Mouse (Mus musculus) embryonic facial prominence, embryonic 12.5 days (tissue): ENCODE measurements around the gene Dpf2. TPM values are rescaled to one million over a fixed set of nuclear protein-coding genes. Genes with fewer than 3 reads are reported as not detected.
A peak's percentile ranks its signal among the peaks of the same experiment; 100 is the strongest.

Experiments used
- ATAC-seq: fragments of 200-750 bp; cut with Nextera tagmentation; 2 replicates; pipeline ENCODE4 v1.8.0; 2017; ENCODE audit not compliant: insufficient number of reproducible peaks, insufficient read depth, low FRiP score, low TSS enrichment
- H3K27ac ChIP-seq: fragments of 300-500 bp; sonication (generic); 2 replicates; pipeline ENCODE4 v1.5.1; 2016; ENCODE audit warnings: mild to moderate bottlenecking
- H3K27me3 ChIP-seq: fragments of 300-500 bp; sonication (generic); 2 replicates; pipeline ENCODE4 v1.6.1; 2016; ENCODE audit warnings: mild to moderate bottlenecking, moderate library complexity
- H3K36me3 ChIP-seq: fragments of 300-500 bp; sonication (generic); 2 replicates; pipeline ENCODE4 v1.6.1; 2016; ENCODE audit warnings: mild to moderate bottlenecking
- H3K4me1 ChIP-seq: fragments of 300-500 bp; sonication (generic); 2 replicates; pipeline ENCODE4 v1.6.1; 2016
- H3K4me2 ChIP-seq: fragments of 300-500 bp; sonication (generic); replicated peaks from 2 replicates; pipeline ENCODE4 v1.6.1; 2016; ENCODE audit warnings: mild to moderate bottlenecking, moderate library complexity
- H3K4me3 ChIP-seq: fragments of 300-500 bp; sonication (generic); 2 replicates; pipeline ENCODE4 v1.5.1; 2016; ENCODE audit warnings: mild to moderate bottlenecking
- H3K9ac ChIP-seq: fragments of 300-500 bp; sonication (generic); 2 replicates; pipeline ENCODE4 v1.6.1; 2016; ENCODE audit warnings: mild to moderate bottlenecking, moderate library complexity
- H3K9me3 ChIP-seq: fragments of 300-500 bp; sonication (generic); 2 replicates; pipeline ENCODE4 v1.6.1; 2016; ENCODE audit warnings: mild to moderate bottlenecking, moderate library complexity
- WGBS: fragments of 180-500 bp; shearing (Covaris S2); methylation state at CpG from one replicate; pipeline ENCODE4 v1.1.7; 2016; 5-methylcytosine and 5-hydroxymethylcytosine counted together
- polyA plus RNA-seq: library from polyadenylated mRNA; unstranded; fragments of >200 nt; fragmentation: Nextera tagmentation; extraction: Ambion mirVana; gene quantifications from 2 replicates; pipeline ENCODE4 v1.2.1, GENCODE M21; 2016

Gene Dpf2
- polyA plus RNA-seq, 1 experiment from 2014 or later, result 192 TPM

GRCm38 (mm10) chr19:5852035-5852722, 60.6 kb downstream of the Dpf2 start:
- 85% methylated on average over 12 of the region's 12 CpGs for WGBS
- Histone ChIP-seq H3K4me3 (no peak overlapping the region), H3K36me3 (peaks cover 34% of the 10 kb centered on the region), H3K27me3 (no peaks in the 10 kb centered on the region), H3K9me3 (no peaks in the 10 kb centered on the region), H3K9ac (peak overlapping the region; percentile 26), H3K4me1 (peaks cover 33% of the 10 kb centered on the region), H3K27ac (no peak overlapping the region), H3K4me2 (no peak overlapping the region)
- ATAC-seq, result no peak

- Histone ChIP-seq H3K9ac (peak overlapping the region; percentile 26), H3K36me3 (peaks cover 29% of the 10 kb centered on the region), H3K27ac (no peak overlapping the region), H3K9me3 (no peaks in the 10 kb centered on the region), H3K27me3 (no peaks in the 10 kb centered on the region), H3K4me1 (peaks cover 39% of the 10 kb centered on the region), H3K4me3 (no peak overlapping the region), H3K4me2 (no peak overlapping the region)
- WGBS, result 77% methylated on average over 5 of the region's 5 CpGs
- no peak for ATAC-seq
Observed at GRCm38 (mm10) chr19:5851481-5851971, 61.3 kb downstream of the Dpf2 start.

GRCm38 (mm10) chr19:5850860-5851259, 62.0 kb downstream of the Dpf2 start:
- Histone ChIP-seq H3K4me1 (peaks cover 45% of the 10 kb centered on the region), H3K4me3 (no peak overlapping the region), H3K27ac (no peak overlapping the region), H3K4me2 (no peak overlapping the region), H3K9me3 (no peaks in the 10 kb centered on the region), H3K9ac (no peak overlapping the region), H3K36me3 (peaks cover 26% of the 10 kb centered on the region), H3K27me3 (no peaks in the 10 kb centered on the region)
- no peak for ATAC-seq
- WGBS, result 86% methylated on average over 3 of the region's 3 CpGs

GRCm38 (mm10) chr19:5849843-5850527, 62.8 kb downstream of the Dpf2 start:
- peaks cover 21% of the 10 kb centered on the region for H3K36me3 ChIP-seq
- H3K9ac ChIP-seq, result peak overlapping the region; percentile 21; the same call in 1 of the 2 replicates
- peak overlapping the region; percentile 95; the same call in 1 of the 2 replicates for H3K27ac ChIP-seq
- 30% methylated on average over 11 of the region's 11 CpGs for WGBS
- H3K27me3 ChIP-seq, result no peaks in the 10 kb centered on the region
- peaks cover 48% of the 10 kb centered on the region for H3K4me1 ChIP-seq
- H3K4me2 ChIP-seq, result no peak overlapping the region; the same call in 1 of the 2 replicates
- H3K4me3 ChIP-seq, result no peak overlapping the region
- peak; percentile 26; the same call in 1 of the 2 replicates for ATAC-seq
- H3K9me3 ChIP-seq, result no peaks in the 10 kb centered on the region

- H3K4me2 ChIP-seq, result peak overlapping the region; percentile 21
- H3K27me3 ChIP-seq, result no peaks in the 10 kb centered on the region
- H3K4me1 ChIP-seq, result peaks cover 57% of the 10 kb centered on the region
- ATAC-seq, result no peak
- 23% methylated on average over 13 of the region's 13 CpGs for WGBS
- no peaks in the 10 kb centered on the region for H3K9me3 ChIP-seq
- peak overlapping the region; percentile 95 for H3K27ac ChIP-seq
- H3K9ac ChIP-seq, result no peak overlapping the region; the same call in 1 of the 2 replicates
- H3K36me3 ChIP-seq, result peaks cover 20% of the 10 kb centered on the region
- 0 out of 2 replicates have a peak overlapping the region, but pooled peaks have one; percentile 1 for H3K4me3 ChIP-seq
Observed at GRCm38 (mm10) chr19:5848826-5849672, 63.8 kb downstream of the Dpf2 start.

- H3K27ac ChIP-seq, result peak overlapping the region; percentile 95
- no peak for ATAC-seq
- H3K4me2 ChIP-seq, result peak overlapping the region; percentile 21
- peaks cover 20% of the 10 kb centered on the region for H3K36me3 ChIP-seq
- H3K4me1 ChIP-seq, result peaks cover 64% of the 10 kb centered on the region
- no peaks in the 10 kb centered on the region for H3K27me3 ChIP-seq
- H3K4me3 ChIP-seq, result no peak overlapping the region
- 39% methylated on average over 14 of the region's 14 CpGs for WGBS
- H3K9ac ChIP-seq, result peak overlapping the region; percentile 39; the same call in 1 of the 2 replicates
- no peaks in the 10 kb centered on the region for H3K9me3 ChIP-seq
Observed at GRCm38 (mm10) chr19:5848032-5848825, 64.6 kb downstream of the Dpf2 start.

GRCm38 (mm10) chr19:5847306-5847796, 65.5 kb downstream of the Dpf2 start:
- peak overlapping the region; percentile 39; the same call in 1 of the 2 replicates for H3K9ac ChIP-seq
- no peak for ATAC-seq
- no peaks in the 10 kb centered on the region for H3K27me3 ChIP-seq
- peak overlapping the region; percentile 95 for H3K27ac ChIP-seq
- H3K36me3 ChIP-seq, result peaks cover 11% of the 10 kb centered on the region
- H3K4me2 ChIP-seq, result peak overlapping the region; percentile 53
- 32% methylated on average over 4 of the region's 4 CpGs for WGBS
- no peak overlapping the region for H3K4me3 ChIP-seq
- H3K9me3 ChIP-seq, result no peaks in the 10 kb centered on the region
- peaks cover 64% of the 10 kb centered on the region for H3K4me1 ChIP-seq

GRCm38 (mm10) chr19:5846557-5847305, 66.1 kb downstream of the Dpf2 start:
- no peaks in the 10 kb centered on the region for H3K9me3 ChIP-seq
- H3K4me2 ChIP-seq, result peak overlapping the region; percentile 53
- WGBS, result 5% methylated on average over 16 of the region's 16 CpGs
- H3K27me3 ChIP-seq, result no peaks in the 10 kb centered on the region
- peaks cover 66% of the 10 kb centered on the region for H3K4me1 ChIP-seq
- H3K36me3 ChIP-seq, result peaks cover 5% of the 10 kb centered on the region; the same call in 1 of the 2 replicates
- peak overlapping the region; percentile 27 for H3K9ac ChIP-seq
- H3K27ac ChIP-seq, result peak overlapping the region; percentile 95
- peak; percentile 80 for ATAC-seq
- H3K4me3 ChIP-seq, result peak overlapping the region; percentile 32
